Mouse (Mus musculus) myocyte (in vitro differentiated cells): ENCODE measurements at regions not wholly inside any gene's neighbourhood (a gene's known extent, or its start where the extent isn't known, plus 50 kb on each side); places are given as distances from the start of the nearest gene placed in this dataset.

ENCODE experiments used
- POLR2A ChIP-seq: IDR thresholded peaks from one replicate; pipeline ENCODE4 v1.6.1; 2011; ENCODE audit warnings: low read depth, mild to moderate bottlenecking, control low read depth, moderate library complexity; ENCODE audit not compliant: insufficient read length
- TCF12 ChIP-seq: IDR thresholded peaks from one replicate; pipeline ENCODE4 v1.6.1; 2011; ENCODE audit warnings: mild to moderate bottlenecking, control low read depth; ENCODE audit not compliant: poor library complexity, insufficient read depth, severe bottlenecking
- USF1 ChIP-seq: IDR thresholded peaks from one replicate; pipeline ENCODE4 v1.6.1; 2011; ENCODE audit warnings: low read depth, mild to moderate bottlenecking, control low read depth, moderate library complexity

GRCm38 (mm10) chr13:28519383-28520126 lies 262.2 kb downstream of the Gm11361 start:
- TF ChIP-seq TCF12 (no peak), USF1 (no peak), POLR2A (no peak)
